Mouse (Mus musculus): ENCODE results near the gene Rnf149.
"Not testable (repeated sequence)": the region's sequence is repeated elsewhere in the genome, so short reads cannot be mapped to it uniquely, and the experiment has no call there.

DNA sequence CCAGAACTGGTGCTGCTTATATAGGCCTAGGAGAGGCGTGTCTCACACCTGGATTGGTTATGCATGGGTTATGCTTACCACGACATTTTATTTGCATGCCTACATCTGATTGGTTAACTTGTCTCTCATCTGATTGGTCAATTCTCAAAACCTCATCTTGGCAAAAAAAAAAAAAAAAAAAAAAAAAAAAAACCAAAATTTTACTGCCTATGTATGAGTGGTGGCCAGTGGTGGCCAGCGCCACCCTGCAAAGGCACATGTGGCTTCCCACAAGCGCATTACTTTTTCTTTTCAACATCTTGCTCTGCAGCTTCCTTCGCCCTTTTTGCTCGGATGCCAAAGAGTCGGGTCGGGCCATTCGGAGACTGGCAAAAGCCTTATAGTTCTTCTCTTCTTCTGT, 19.9 kb upstream of the Rnf149 start:
- TF ChIP-seq CTCF (IDR thresholded peaks at IDR 0.05; ENCODE audit: low read depth, low read length); POLR2A (IDR thresholded peaks at IDR 0.05; ENCODE audit: insufficient read depth, low read length); EP300 (IDR thresholded peaks at IDR 0.05; ENCODE audit: insufficient read depth, low read depth, low read length): not testable (repeated sequence)
